Mouse (Mus musculus): ENCODE data around the gene Inka2. TPM values are rescaled to one million over a fixed set of nuclear protein-coding genes. Genes with fewer than 3 reads are reported as not detected.
A peak's percentile ranks its signal among the peaks of the same experiment; 100 is the strongest.

Inka2 gene
- polyA plus RNA-seq, 1 experiment from 2014 or later, result 13.9 TPM

- H3K4me3 ChIP-seq (ENCODE audit: low read length), result no peak overlapping the region
- H3K36me3 ChIP-seq (ENCODE audit: control insufficient read depth, insufficient read depth, low read length), result peaks cover 16% of the 10 kb centered on the region
- no peak overlapping the region for H3K9ac ChIP-seq (ENCODE audit: low read depth, low read length)
- no peaks in the 10 kb centered on the region for H3K9me3 ChIP-seq (ENCODE audit: control insufficient read depth, low read length)
- peak; percentile 91 for ATAC-seq
- WGBS, result 19% methylated on average over 7 of the region's 7 CpGs
- H3K4me1 ChIP-seq (ENCODE audit: control insufficient read depth, insufficient read depth, low read depth, low read length), result no peaks in the 10 kb centered on the region
- no peak overlapping the region for H3K27ac ChIP-seq (ENCODE audit: low read depth, low read length)
- H3K4me2 ChIP-seq (ENCODE audit: low read length), result no peak overlapping the region
- no peaks in the 10 kb centered on the region for H3K27me3 ChIP-seq (replicated peaks; ENCODE audit: control insufficient read depth, insufficient read depth, low read length)
Measured at GRCm38 (mm10) chr3:105674595-105675218, 29.7 kb upstream of the Inka2 start.

DNA sequence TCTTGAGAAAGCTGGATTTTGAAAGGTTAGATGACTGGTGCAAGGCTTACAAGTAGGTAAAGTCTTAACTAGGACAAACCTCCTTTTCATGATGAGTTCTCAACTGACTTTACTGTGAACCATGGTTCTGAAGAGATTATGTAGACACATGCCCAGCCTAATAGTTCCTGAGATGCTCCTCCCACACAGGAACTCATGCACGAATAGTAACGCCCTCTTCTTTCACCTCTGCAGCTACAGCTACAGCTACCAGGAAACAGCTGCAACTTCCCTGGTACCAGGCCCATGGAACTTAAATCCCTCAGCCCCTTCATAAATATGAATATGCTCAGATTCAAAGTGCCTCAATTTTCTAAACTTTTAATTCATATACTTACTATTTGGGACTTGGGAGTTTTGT lies 28.5 kb upstream of the Inka2 start:
- no peak overlapping the region for H3K9ac ChIP-seq (ENCODE audit: low read depth, low read length)
- H3K27me3 ChIP-seq (replicated peaks; ENCODE audit: control insufficient read depth, insufficient read depth, low read length), result no peaks in the 10 kb centered on the region
- no peaks in the 10 kb centered on the region for H3K9me3 ChIP-seq (ENCODE audit: control insufficient read depth, low read length)
- 43% methylated on average over 2 of the region's 2 CpGs for WGBS
- no peak for ATAC-seq
- H3K4me1 ChIP-seq (ENCODE audit: control insufficient read depth, insufficient read depth, low read depth, low read length), result no peaks in the 10 kb centered on the region
- no peak overlapping the region for H3K4me3 ChIP-seq (ENCODE audit: low read length)
- peaks cover 12% of the 10 kb centered on the region for H3K36me3 ChIP-seq (ENCODE audit: control insufficient read depth, insufficient read depth, low read length)
- no peak overlapping the region for H3K27ac ChIP-seq (ENCODE audit: low read depth, low read length)
- H3K4me2 ChIP-seq (ENCODE audit: low read length), result no peak overlapping the region

GRCm38 (mm10) chr3:105680346-105680745 lies 24.1 kb upstream of the Inka2 start:
- Histone ChIP-seq H3K36me3 (ENCODE audit: control insufficient read depth, insufficient read depth, low read length) (peaks cover 12% of the 10 kb centered on the region), H3K9ac (ENCODE audit: low read depth, low read length) (no peak overlapping the region), H3K4me1 (ENCODE audit: control insufficient read depth, insufficient read depth, low read depth, low read length) (no peaks in the 10 kb centered on the region), H3K27me3 (replicated peaks; ENCODE audit: control insufficient read depth, insufficient read depth, low read length) (no peaks in the 10 kb centered on the region), H3K27ac (ENCODE audit: low read depth, low read length) (no peak overlapping the region), H3K9me3 (ENCODE audit: control insufficient read depth, low read length) (no peaks in the 10 kb centered on the region), H3K4me2 (ENCODE audit: low read length) (no peak overlapping the region), H3K4me3 (ENCODE audit: low read length) (no peak overlapping the region)
- WGBS, result 89% methylated on average over 7 of the region's 7 CpGs
- ATAC-seq, result no peak

DNA sequence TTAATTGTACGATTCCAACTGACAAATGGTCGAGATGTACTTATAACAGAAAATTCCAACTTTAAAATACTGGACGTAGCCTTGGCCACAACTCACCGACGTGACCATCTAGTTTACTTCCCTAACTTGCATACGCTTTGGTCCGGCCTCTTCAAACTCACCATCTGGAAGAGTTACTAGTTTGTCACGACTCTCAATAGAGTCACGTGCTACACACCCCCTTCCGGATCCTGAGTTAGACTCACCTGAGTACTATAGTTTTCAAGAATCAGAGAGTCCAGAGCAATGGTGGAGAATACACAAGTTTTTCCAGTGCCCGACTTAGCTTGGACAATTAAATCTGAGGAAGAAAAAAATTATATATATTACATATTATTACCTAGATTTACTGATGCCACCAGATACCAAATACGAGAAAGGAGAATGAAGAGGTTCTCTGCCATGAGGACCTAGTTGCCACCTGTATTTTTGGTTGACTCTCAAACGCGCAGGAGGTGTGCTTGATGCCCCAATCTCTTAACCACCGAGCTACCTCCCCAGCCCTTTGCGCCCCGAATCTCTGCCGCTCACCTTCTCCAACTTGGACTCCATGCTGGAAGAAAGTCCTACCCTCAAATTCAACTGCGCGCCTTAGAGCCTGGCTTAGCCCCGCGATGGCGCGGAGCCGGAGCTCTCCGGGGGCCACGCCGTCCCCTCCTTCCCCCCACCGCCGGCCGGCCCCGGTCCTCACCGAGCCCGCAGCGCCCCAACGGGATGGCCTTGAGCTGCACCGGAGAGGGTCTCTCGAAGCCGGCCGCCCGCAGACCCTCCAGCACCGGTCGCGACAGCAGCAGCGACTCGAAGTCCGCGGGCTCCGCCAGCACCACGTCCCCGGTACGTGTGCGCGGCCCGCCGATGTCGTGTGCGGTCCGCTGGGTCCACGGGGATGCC lies 17.7 kb upstream of the Inka2 start:
- WGBS, result 10% methylated on average over 60 of the region's 60 CpGs
- peak; percentile 84; the same call in 1 of the 2 replicates for ATAC-seq
- no peaks in the 10 kb centered on the region for H3K36me3 ChIP-seq (ENCODE audit: control insufficient read depth, insufficient read depth, low read length)
- H3K27me3 ChIP-seq (replicated peaks; ENCODE audit: control insufficient read depth, insufficient read depth, low read length), result no peaks in the 10 kb centered on the region
- H3K4me1 ChIP-seq (ENCODE audit: control insufficient read depth, insufficient read depth, low read depth, low read length), result peaks cover 7% of the 10 kb centered on the region
- H3K4me2 ChIP-seq (ENCODE audit: low read length), result peak overlapping the region; percentile 63
- peak overlapping the region; percentile 92 for H3K9ac ChIP-seq (ENCODE audit: low read depth, low read length)
- H3K27ac ChIP-seq (ENCODE audit: low read depth, low read length), result peak overlapping the region; percentile 78
- no peaks in the 10 kb centered on the region for H3K9me3 ChIP-seq (ENCODE audit: control insufficient read depth, low read length)
- peak overlapping the region; percentile 83 for H3K4me3 ChIP-seq (ENCODE audit: low read length)

DNA sequence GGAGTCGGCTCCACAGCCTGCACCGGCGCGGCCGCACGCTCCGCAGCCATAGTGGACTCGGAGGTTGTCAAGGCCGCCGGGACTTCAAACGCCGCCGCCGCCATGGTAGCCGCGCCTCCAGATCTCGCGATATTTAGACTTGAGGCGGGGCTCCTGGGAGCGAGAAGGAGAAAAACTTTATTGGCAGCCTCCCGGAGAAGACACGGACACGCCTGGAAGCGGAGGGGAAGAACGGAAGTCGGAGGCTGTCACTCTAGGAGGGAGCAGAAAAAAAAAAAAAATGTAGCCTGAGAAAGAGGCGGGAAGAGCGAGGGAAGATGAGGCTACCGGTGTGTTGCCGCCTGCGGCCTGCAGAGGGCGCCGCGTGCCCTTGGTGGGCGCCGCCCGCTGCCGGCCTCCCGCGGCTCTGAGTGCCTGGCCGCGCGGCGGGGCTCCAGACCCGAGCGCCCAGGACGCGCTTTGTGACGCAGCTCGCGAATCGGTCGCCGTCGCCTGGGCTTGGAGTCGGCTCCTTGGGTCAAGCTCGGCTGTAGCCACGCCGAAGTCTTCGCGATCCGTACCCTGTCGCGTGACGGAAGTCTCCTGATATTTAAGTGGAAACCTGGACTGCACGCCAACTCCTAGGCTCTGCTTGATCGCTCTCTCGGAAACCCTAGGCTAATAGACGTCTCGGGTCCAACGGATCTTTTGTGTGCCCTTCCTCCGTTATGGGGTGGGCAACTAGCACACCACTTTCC lies 16.9 kb upstream of the Inka2 start, which contains the start of gene Ddx20:
Gene Ddx20 (minus strand): TSS at position 251 of the 737 bp plus-strand sequence.
- H3K4me3 ChIP-seq (ENCODE audit: low read length), result peak within 1 kb of the TSS; percentile 83
- no peaks in the 10 kb centered on the region for H3K9me3 ChIP-seq (ENCODE audit: control insufficient read depth, low read length)
- ATAC-seq, result peak; percentile 97
- H3K36me3 ChIP-seq (ENCODE audit: control insufficient read depth, insufficient read depth, low read length), result no peaks in the 10 kb centered on the region
- peak within 1 kb of the TSS; percentile 80 for H3K27ac ChIP-seq (ENCODE audit: low read depth, low read length)
- H3K9ac ChIP-seq (ENCODE audit: low read depth, low read length), result peak within 1 kb of the TSS; percentile 92
- under 1% methylated on average over 72 of the region's 72 CpGs for WGBS
- no peaks in the 10 kb centered on the region for H3K27me3 ChIP-seq (replicated peaks; ENCODE audit: control insufficient read depth, insufficient read depth, low read length)
- H3K4me1 ChIP-seq (ENCODE audit: control insufficient read depth, insufficient read depth, low read depth, low read length), result peaks cover 7% of the 10 kb centered on the region
- peak within 1 kb of the TSS; percentile 71 for H3K4me2 ChIP-seq (ENCODE audit: low read length)

- no peaks in the 10 kb centered on the region for H3K9me3 ChIP-seq (ENCODE audit: control insufficient read depth, low read length)
- no peak overlapping the region for H3K4me3 ChIP-seq (ENCODE audit: low read length)
- ATAC-seq, result no peak
- no peaks in the 10 kb centered on the region; the same call in 1 of the 2 replicates for H3K27me3 ChIP-seq (replicated peaks; ENCODE audit: control insufficient read depth, insufficient read depth, low read length)
- H3K4me2 ChIP-seq (ENCODE audit: low read length), result no peak overlapping the region
- peaks cover 7% of the 10 kb centered on the region for H3K4me1 ChIP-seq (ENCODE audit: control insufficient read depth, insufficient read depth, low read depth, low read length)
- no peak overlapping the region for H3K9ac ChIP-seq (ENCODE audit: low read depth, low read length)
- WGBS, result 96% methylated on average over 2 of the region's 2 CpGs
- no peak overlapping the region for H3K27ac ChIP-seq (ENCODE audit: low read depth, low read length)
- no peaks in the 10 kb centered on the region for H3K36me3 ChIP-seq (ENCODE audit: control insufficient read depth, insufficient read depth, low read length)
Measured at GRCm38 (mm10) chr3:105688536-105688935, 15.9 kb upstream of the Inka2 start.

DNA sequence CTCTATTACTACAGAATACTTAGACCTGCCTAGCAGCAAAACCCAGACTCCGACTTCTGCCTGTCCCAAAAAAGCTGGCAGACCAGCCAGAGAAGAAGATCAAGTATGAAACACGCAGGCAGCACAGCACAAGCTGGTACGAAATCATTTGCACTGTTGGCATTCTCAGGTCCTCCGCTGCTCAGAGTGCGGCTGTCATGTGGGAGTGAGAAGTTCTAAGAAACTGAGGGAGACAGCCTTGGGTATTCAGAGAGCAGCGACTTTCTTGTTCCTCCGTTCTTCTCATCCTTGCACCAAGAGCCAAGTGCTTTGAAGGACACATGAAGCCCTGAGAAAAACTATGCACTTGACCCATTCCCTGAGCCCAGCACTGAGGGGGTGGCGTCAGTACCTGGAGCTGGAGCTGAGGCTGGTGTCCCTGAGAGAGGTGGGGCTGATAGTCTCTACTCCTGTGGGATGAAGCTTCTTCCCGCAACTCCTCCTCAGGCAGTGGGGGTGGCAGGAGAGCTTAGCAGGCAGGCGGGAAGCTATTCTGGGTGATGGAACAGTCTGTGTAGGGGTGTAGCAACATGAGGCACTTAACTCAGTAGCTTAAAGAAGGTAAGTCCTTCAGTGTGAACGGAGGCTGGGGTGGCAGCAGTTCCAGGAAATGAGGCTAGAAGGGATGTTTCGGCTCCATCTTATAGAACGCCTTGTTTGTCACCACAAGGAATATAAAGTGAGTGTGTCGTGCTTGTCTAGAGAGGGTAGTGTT lies 10.9 kb upstream of the Inka2 start:
- Histone ChIP-seq H3K27me3 (replicated peaks; ENCODE audit: control insufficient read depth, insufficient read depth, low read length) (no peaks in the 10 kb centered on the region; the same call in 1 of the 2 replicates), H3K9me3 (ENCODE audit: control insufficient read depth, low read length) (no peaks in the 10 kb centered on the region), H3K4me2 (ENCODE audit: low read length) (no peak overlapping the region), H3K9ac (ENCODE audit: low read depth, low read length) (no peak overlapping the region), H3K27ac (ENCODE audit: low read depth, low read length) (no peak overlapping the region), H3K4me3 (ENCODE audit: low read length) (no peak overlapping the region), H3K36me3 (ENCODE audit: control insufficient read depth, insufficient read depth, low read length) (no peaks in the 10 kb centered on the region), H3K4me1 (ENCODE audit: control insufficient read depth, insufficient read depth, low read depth, low read length) (peaks cover 16% of the 10 kb centered on the region)
- ATAC-seq, result no peak
- WGBS, result 77% methylated on average over 14 of the region's 14 CpGs

GRCm38 (mm10) chr3:105695476-105696386 lies 8.7 kb upstream of the Inka2 start:
- Histone ChIP-seq H3K27ac (ENCODE audit: low read depth, low read length) (peak overlapping the region; percentile 67), H3K4me3 (ENCODE audit: low read length) (no peak overlapping the region), H3K27me3 (replicated peaks; ENCODE audit: control insufficient read depth, insufficient read depth, low read length) (no peaks in the 10 kb centered on the region; the same call in 1 of the 2 replicates), H3K36me3 (ENCODE audit: control insufficient read depth, insufficient read depth, low read length) (no peaks in the 10 kb centered on the region), H3K9me3 (ENCODE audit: control insufficient read depth, low read length) (no peaks in the 10 kb centered on the region), H3K9ac (ENCODE audit: low read depth, low read length) (peak overlapping the region; percentile 39), H3K4me1 (ENCODE audit: control insufficient read depth, insufficient read depth, low read depth, low read length) (peaks cover 16% of the 10 kb centered on the region), H3K4me2 (ENCODE audit: low read length) (peak overlapping the region; percentile 40)
- ATAC-seq, result peak; percentile 50
- 27% methylated on average over 20 of the region's 20 CpGs for WGBS
